Mouse (Mus musculus): Measurements from ENCODE around the gene Pbsn. TPM values are rescaled to one million over a fixed set of nuclear protein-coding genes. Genes with fewer than 3 reads are reported as not detected.

The Pbsn gene
- polyA plus RNA-seq, 1 experiment from 2014 or later: not detected

GRCm38 (mm10) chrX:77794962-77795857, 58.2 kb downstream of the Pbsn start:
- ATAC-seq (peak; percentile 57), DNase-seq (peak; percentile 24)
- no peak for TF ChIP-seq CTCF (IDR thresholded peaks at IDR 0.05; ENCODE audit: low read depth)
- TF ChIP-seq EP300 (IDR thresholded peaks at IDR 0.05; ENCODE audit: low read depth): no peak
- H3K9ac ChIP-seq (replicated peaks): peak overlapping the region; percentile 63
- H3K27me3 ChIP-seq (ENCODE audit: insufficient read depth, low read length): no peaks in the 10 kb centered on the region
- H3K27ac ChIP-seq (ENCODE audit: low read depth): 0 out of 2 replicates have a peak overlapping the region, but pooled peaks have one; percentile 44
- no peaks in the 10 kb centered on the region for H3K9me3 ChIP-seq (ENCODE audit: low read length)
- H3K4me3 ChIP-seq (ENCODE audit: low read depth, low read length): peak overlapping the region; percentile 64
- WGBS (ENCODE audit: insufficient replicate concordance): 13% methylated on average over 51 of the region's 61 CpGs
- no peaks in the 10 kb centered on the region for H3K36me3 ChIP-seq (replicated peaks; ENCODE audit: insufficient read depth, low read length)
- H3K4me1 ChIP-seq (ENCODE audit: insufficient read depth): no peaks in the 10 kb centered on the region
- peak overlapping the region; percentile 79 for H3K4me2 ChIP-seq (ENCODE audit: low read depth, low read length)

DNA sequence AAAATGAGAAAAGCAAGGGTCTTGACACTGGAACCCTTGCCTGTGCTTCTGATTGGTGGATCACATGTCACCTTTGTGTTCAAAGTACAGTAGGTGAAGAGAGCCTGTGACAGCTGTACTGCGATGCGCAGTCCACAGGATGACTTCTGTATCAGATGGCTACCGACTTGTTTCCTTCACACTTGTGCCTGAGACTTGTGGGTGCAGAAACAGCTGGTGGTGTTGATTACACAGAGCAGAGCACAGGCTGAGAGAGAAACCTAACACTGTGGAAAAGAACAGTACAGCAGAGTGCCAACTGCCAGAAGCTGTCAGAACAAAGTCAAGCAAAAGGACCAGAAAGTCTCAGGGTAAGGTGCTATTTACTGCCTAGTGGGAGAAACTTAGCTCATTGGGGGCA, 64.7 kb downstream of the Pbsn start:
- Histone ChIP-seq H3K4me2 (ENCODE audit: low read depth, low read length) (no peak overlapping the region), H3K27ac (ENCODE audit: low read depth) (no peak overlapping the region), H3K36me3 (replicated peaks; ENCODE audit: insufficient read depth, low read length) (no peaks in the 10 kb centered on the region), H3K9ac (replicated peaks) (no peak overlapping the region), H3K4me3 (ENCODE audit: low read depth, low read length) (no peak overlapping the region), H3K4me1 (ENCODE audit: insufficient read depth) (no peaks in the 10 kb centered on the region), H3K9me3 (ENCODE audit: low read length) (no peaks in the 10 kb centered on the region), H3K27me3 (ENCODE audit: insufficient read depth, low read length) (no peaks in the 10 kb centered on the region)
- DNase-seq (no peak), ATAC-seq (no peak)
- no peak for TF ChIP-seq CTCF (IDR thresholded peaks at IDR 0.05; ENCODE audit: low read depth)
- no peak for TF ChIP-seq EP300 (IDR thresholded peaks at IDR 0.05; ENCODE audit: low read depth)
- WGBS (ENCODE audit: insufficient replicate concordance): 76% methylated on average over 3 of the region's 3 CpGs

Other genes starting within 250 kb of the Pbsn start
- gene Prkx, start 57.3 kb downstream of the Pbsn start, polyA plus RNA-seq (2015; fragmentation: Nextera tagmentation; extraction: Ambion mirVana): 1.4 and 2.0 TPM in 2 replicates
- gene Gm14744, start 11.1 kb upstream of the Pbsn start, polyA plus RNA-seq (2015; fragmentation: Nextera tagmentation; extraction: Ambion mirVana): not detected in 2 replicates
- gene 5430402E10Rik, start 71.4 kb upstream of the Pbsn start, polyA plus RNA-seq (2015; fragmentation: Nextera tagmentation; extraction: Ambion mirVana): not detected in 2 replicates
- not detected in 2 replicates for gene Obp1a, start 237.8 kb upstream of the Pbsn start, polyA plus RNA-seq (2015; fragmentation: Nextera tagmentation; extraction: Ambion mirVana)

Data from liver, postnatal 0 days (tissue).